Comparison of ENCODE assay signal across 13 mouse cellular contexts in the genomic region with DNA sequence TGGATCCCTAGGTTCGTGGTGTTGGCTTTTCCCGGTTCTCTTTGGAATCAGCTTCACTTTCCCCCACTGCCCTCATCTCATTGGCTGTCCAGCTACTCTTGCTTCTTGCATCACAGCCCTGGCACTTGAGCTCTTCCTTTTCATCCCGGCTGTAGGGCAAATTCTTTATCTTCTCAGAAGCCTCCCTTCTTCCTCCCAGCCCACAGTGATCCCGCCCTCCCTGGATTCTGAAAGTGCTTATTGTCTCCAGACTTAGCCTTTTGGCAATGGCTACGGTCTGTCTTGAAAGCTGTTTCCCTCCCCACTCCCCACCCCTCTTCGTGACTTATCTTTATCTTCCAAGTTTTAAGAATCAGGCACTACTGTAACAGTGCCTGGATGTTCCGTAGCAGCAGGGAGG.
DNase-seq lines count a peak whose midpoint lies in the region; ATAC-seq and TF ChIP-seq lines count a peak whose summit lies in the region.
"Had no signal": no experiment of that assay in that cellular context is flagged by ENCODE, and none has a peak within 500 bp of the region (broad histone marks: within the 10 kb centered on the region; RNA-seq: fewer than 3 reads in every experiment).

No protein-coding gene starts in this region.

- H3K4me3 ChIP-seq in intestine, embryonic 15.5 days (replicated peaks), result no peak overlapping the region
- H3K4me3 ChIP-seq in intestine, postnatal 0 days (ENCODE audit: low read depth, low read length), result no peak overlapping the region
- H3K4me3 ChIP-seq: forebrain, embryonic 10.5 days; liver, embryonic 12.5 days; neural tube, embryonic 15.5 days had no signal

- H3K27ac ChIP-seq in intestine, embryonic 15.5 days, result no peak overlapping the region
- H3K27ac ChIP-seq in intestine, postnatal 0 days (ENCODE audit: low read depth, low read length), result no peak overlapping the region
- H3K27ac ChIP-seq: forebrain, embryonic 10.5 days; liver, embryonic 12.5 days; neural tube, embryonic 15.5 days had no signal

- H3K4me2 ChIP-seq in intestine, embryonic 15.5 days (replicated peaks), result no peak overlapping the region
- no peak overlapping the region for H3K4me2 ChIP-seq in intestine, postnatal 0 days (replicated peaks; ENCODE audit: low read depth)
- H3K4me2 ChIP-seq: liver, embryonic 12.5 days; neural tube, embryonic 15.5 days had no signal

- H3K9ac ChIP-seq in intestine, embryonic 15.5 days, result no peak overlapping the region
- H3K9ac ChIP-seq in intestine, postnatal 0 days (ENCODE audit: low read depth, low read length), result no peak overlapping the region
- H3K9ac ChIP-seq: liver, embryonic 12.5 days; neural tube, embryonic 15.5 days had no signal

- no peak for TF ChIP-seq CTCF in intestine, postnatal 0 days (IDR thresholded peaks at IDR 0.05; ENCODE audit: low read depth)

- peak; percentile 81 for DNase-seq in 3T3-L1 (ENCODE audit: low read depth, low spot score)
- peak; percentile 48 for DNase-seq in gastrocnemius, postnatal 14 days
- DNase-seq in lung, postnatal 4 days, result peak; percentile 20 to 52
- DNase-seq in frontal cortex, postnatal 25 days (ENCODE audit: low spot score in 2 of 2), result no peak
- no peak for DNase-seq in cerebellum, postnatal 25 days
- no peak for DNase-seq in left cerebral cortex, adult 8-10 months (ENCODE audit: low spot score in 2 of 2)
- DNase-seq: midbrain, embryonic 14.5 days had no signal

- ATAC-seq in intestine, embryonic 15.5 days, result 0 out of 2 replicates have a peak, but pooled peaks have one; percentile 18
- ATAC-seq in intestine, postnatal 0 days, result no peak
- ATAC-seq: CD4-positive, CD25-positive, alpha-beta regulatory T cell, adult 4 months; liver, embryonic 12.5 days had no signal

- H3K4me1 ChIP-seq in intestine, embryonic 15.5 days (replicated peaks), result peaks cover 10% of the 10 kb centered on the region; the same call in 1 of the 2 replicates
- H3K4me1 ChIP-seq in intestine, postnatal 0 days (replicated peaks; ENCODE audit: control insufficient read depth, insufficient read depth, low read length), result no peaks in the 10 kb centered on the region

- WGBS in intestine, embryonic 15.5 days, result 49% methylated on average over 7 of the region's 7 CpGs
- 41% methylated on average over 7 of the region's 7 CpGs for WGBS in intestine, postnatal 0 days

- intact Hi-C loops in gastrocnemius, postnatal 14 days (cut with DNase I; ENCODE audit: low total_unique reads), result no loop called here

- H3K9me3 ChIP-seq in intestine, embryonic 15.5 days, result no peaks in the 10 kb centered on the region
- no peaks in the 10 kb centered on the region for H3K9me3 ChIP-seq in intestine, postnatal 0 days (ENCODE audit: control insufficient read depth)
- H3K9me3 ChIP-seq: forebrain, embryonic 10.5 days; liver, embryonic 12.5 days; neural tube, embryonic 15.5 days had no signal

- H3K27me3 ChIP-seq in intestine, embryonic 15.5 days (replicated peaks), result no peaks in the 10 kb centered on the region
- H3K27me3 ChIP-seq in intestine, postnatal 0 days (replicated peaks; ENCODE audit: control insufficient read depth, insufficient read depth, low read length), result no peaks in the 10 kb centered on the region
- H3K27me3 ChIP-seq: neural tube, embryonic 15.5 days had no signal

- H3K36me3 ChIP-seq in intestine, embryonic 15.5 days, result no peaks in the 10 kb centered on the region
- no peaks in the 10 kb centered on the region for H3K36me3 ChIP-seq in intestine, postnatal 0 days (ENCODE audit: control insufficient read depth, insufficient read depth)
- H3K36me3 ChIP-seq: forebrain, embryonic 10.5 days; liver, embryonic 12.5 days; neural tube, embryonic 15.5 days had no signal

Comparison
In these comparisons a context has a peak if more than half of its experiments do, and no peak if none do; other contexts are left out.
1. DNase-seq: peak in 3T3-L1 (single experiment), gastrocnemius, postnatal 14 days (single experiment) and lung, postnatal 4 days (2 of 2); none in frontal cortex, postnatal 25 days (0 of 2), cerebellum, postnatal 25 days (0 of 2) and left cerebral cortex, adult 8-10 months (0 of 2).